Mouse (Mus musculus): Measurements from ENCODE around the gene Kif13a. TPM values are rescaled to one million over a fixed set of nuclear protein-coding genes. Genes with fewer than 3 reads are reported as not detected.

Kif13a gene
- total and polyA plus RNA-seq, 3 experiments, result 1.2 to 1.7 TPM; not detected in 1

GRCm38 (mm10) chr13:46902568-46903255, 27.0 kb downstream of the Kif13a start:
- peaks cover 0 to 4% of the 10 kb centered on the region in 2 experiments; a peak in 2 of 4 replicates for H3K4me1 ChIP-seq (ENCODE audit: control insufficient read depth in 1 of 2, insufficient read depth in 2 of 2, low read length in 2 of 2)
- peak; percentile 8 for DNase-seq (ENCODE audit: low read depth, low spot score)
- TF ChIP-seq CTCF (IDR thresholded peaks at IDR 0.05 in 2 of 3, conservative IDR thresholded peaks at IDR 0.05 in 1 of 3; ENCODE audit: control insufficient read depth in 1 of 3, insufficient read depth in 1 of 3, low read depth in 2 of 3, low read length in 3 of 3, poor library complexity in 1 of 3, severe bottlenecking in 1 of 3), result peak in 2 of 3 experiments; percentile 17 to 26; a peak in 3 of 6 replicates
- TF ChIP-seq TCF12 (IDR thresholded peaks at IDR 0.05; ENCODE audit: low read depth, low read length), result no peak
- H3K4me3 ChIP-seq (ENCODE audit: control insufficient read depth in 1 of 2, insufficient read depth in 1 of 2, low read depth in 2 of 2, low read length in 2 of 2), result no peak overlapping the region
- no peaks in the 10 kb centered on the region for H3K9me3 ChIP-seq (replicated peaks; ENCODE audit: insufficient read depth, low read length)
- H3K27ac ChIP-seq (ENCODE audit: control insufficient read depth, low read depth, low read length), result no peak overlapping the region
- no peak overlapping the region for H3K9ac ChIP-seq (ENCODE audit: control insufficient read depth, low read depth, low read length, poor library complexity, severe bottlenecking)
- peaks cover 0 to 3% of the 10 kb centered on the region in 2 experiments; a peak in 1 of 4 replicates for H3K36me3 ChIP-seq (ENCODE audit: control insufficient read depth in 1 of 2, insufficient read depth in 2 of 2, low read length in 2 of 2)
- no peaks in the 10 kb centered on the region; a peak in 1 of 4 replicates for H3K27me3 ChIP-seq (ENCODE audit: control insufficient read depth in 1 of 2, insufficient read depth in 2 of 2, low read length in 2 of 2)
- no peaks in the 10 kb centered on the region for H3K79me2 ChIP-seq (ENCODE audit: control insufficient read depth, insufficient read depth, low read length, poor library complexity)

- Histone ChIP-seq H3K4me1 (ENCODE audit: control insufficient read depth in 1 of 2, insufficient read depth in 2 of 2, low read length in 2 of 2) (peaks cover 0 to 4% of the 10 kb centered on the region in 2 experiments; a peak in 2 of 4 replicates), H3K9me3 (replicated peaks; ENCODE audit: insufficient read depth, low read length) (no peaks in the 10 kb centered on the region), H3K27ac (ENCODE audit: control insufficient read depth, low read depth, low read length) (no peak overlapping the region), H3K4me3 (ENCODE audit: control insufficient read depth in 1 of 2, insufficient read depth in 1 of 2, low read depth in 2 of 2, low read length in 2 of 2) (no peak overlapping the region), H3K27me3 (ENCODE audit: control insufficient read depth in 1 of 2, insufficient read depth in 2 of 2, low read length in 2 of 2) (no peaks in the 10 kb centered on the region; a peak in 1 of 4 replicates), H3K36me3 (ENCODE audit: control insufficient read depth in 1 of 2, insufficient read depth in 2 of 2, low read length in 2 of 2) (peaks cover 0 to 3% of the 10 kb centered on the region in 2 experiments; a peak in 1 of 4 replicates), H3K9ac (ENCODE audit: control insufficient read depth, low read depth, low read length, poor library complexity, severe bottlenecking) (no peak overlapping the region), H3K79me2 (ENCODE audit: control insufficient read depth, insufficient read depth, low read length, poor library complexity) (no peaks in the 10 kb centered on the region)
- TF ChIP-seq KAT2A (conservative IDR thresholded peaks at IDR 0.05; ENCODE audit: low read depth, low read length) (no peak), NRF1 (IDR thresholded peaks at IDR 0.05; ENCODE audit: insufficient read depth, low read depth, low read length, poor library complexity, severe bottlenecking) (no peak), JUND (IDR thresholded peaks at IDR 0.05; ENCODE audit: low read depth, low read length) (no peak), CHD1 (IDR thresholded peaks at IDR 0.05; ENCODE audit: low read depth, low read length) (no peak), MYC (IDR thresholded peaks at IDR 0.05; ENCODE audit: low read depth, low read length) (no peak), ZNF384 (IDR thresholded peaks at IDR 0.05; ENCODE audit: low read depth, low read length) (no peak), NELFE (IDR thresholded peaks at IDR 0.05; ENCODE audit: low read depth, low read length) (no peak), SMC3 (IDR thresholded peaks at IDR 0.05; ENCODE audit: low read depth, low read length) (no peak), ZC3H11A (IDR thresholded peaks at IDR 0.05; ENCODE audit: low read depth, low read length) (no peak), SIN3A (IDR thresholded peaks at IDR 0.05; ENCODE audit: low read length) (no peak), CTCF (IDR thresholded peaks at IDR 0.05 in 2 of 3, conservative IDR thresholded peaks at IDR 0.05 in 1 of 3; ENCODE audit: control insufficient read depth in 1 of 3, insufficient read depth in 1 of 3, low read depth in 2 of 3, low read length in 3 of 3, poor library complexity in 1 of 3, severe bottlenecking in 1 of 3) (no peak), BHLHE40 (IDR thresholded peaks at IDR 0.05; ENCODE audit: borderline replicate concordance, low read depth, low read length) (no peak), MEF2A (IDR thresholded peaks at IDR 0.05; ENCODE audit: extremely low read depth, insufficient replicate concordance, low read depth, low read length, poor library complexity, severe bottlenecking) (no peak), USF1 (IDR thresholded peaks at IDR 0.05; ENCODE audit: low read depth, low read length) (no peak), RCOR1 (IDR thresholded peaks at IDR 0.05; ENCODE audit: low read depth, low read length) (no peak), MAFK (IDR thresholded peaks at IDR 0.05; ENCODE audit: borderline replicate concordance, low read depth, low read length) (no peak), POLR2A (IDR thresholded peaks at IDR 0.05; ENCODE audit: control insufficient read depth in 1 of 2, insufficient read depth in 1 of 2, low read depth in 1 of 2, low read length in 2 of 2, poor library complexity in 1 of 2) (no peak)
- DNase-seq (ENCODE audit: low read depth, low spot score), result no peak
These were observed 28.7 kb downstream of the Kif13a start for GRCm38 (mm10) chr13:46900870-46901555.

Data from MEL (cell line).